Mouse (Mus musculus) left cerebral cortex, adult 9 months (tissue): ENCODE measurements around the gene Exosc5.
A peak's percentile ranks its signal among the peaks of the same experiment; 100 is the strongest.

Experiments used
- DNase-seq, 2 experiments: peaks; one replicate each; pipeline ENCODE4 v3.0.0; 2022; ENCODE audit warnings: low spot score in 2 of 2

Gene Exosc5

DNA sequence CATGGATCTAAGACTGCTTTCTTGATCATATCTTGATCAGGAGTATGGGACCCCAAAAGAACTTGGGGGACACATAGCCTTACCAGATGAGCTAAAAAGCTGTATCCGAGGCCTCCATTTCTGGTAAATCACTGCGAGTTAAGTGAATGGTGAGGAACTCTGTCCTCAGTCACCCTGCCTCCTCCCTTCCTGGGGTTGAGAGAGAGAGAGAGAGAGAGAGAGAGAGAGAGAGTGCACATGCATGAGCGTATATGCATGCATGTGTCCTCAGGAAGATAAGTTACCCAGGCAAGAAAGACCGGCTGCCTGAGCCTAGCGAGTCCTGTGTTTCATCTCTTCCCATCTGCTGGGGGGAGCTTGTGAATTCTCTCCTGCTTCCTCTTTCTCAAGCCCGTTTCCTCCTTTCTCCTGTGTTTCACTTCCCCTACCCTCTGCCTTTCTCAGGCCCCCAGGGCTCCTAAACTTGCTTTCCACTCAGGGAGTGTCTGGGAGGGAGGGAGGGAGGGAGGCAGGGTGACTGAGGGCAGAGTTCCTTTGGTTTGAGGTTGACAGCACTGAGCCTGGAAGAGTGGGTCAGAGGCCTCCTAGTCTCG, 47.7 kb downstream of the Exosc5 start:
- DNase-seq: no peak

- no peak for DNase-seq
Observed at GRCm38 (mm10) chr7:25707581-25708292, 48.8 kb downstream of the Exosc5 start.

- DNase-seq: peak in 1 of 2 experiments; percentile 41
Observed at GRCm38 (mm10) chr7:25709961-25710360, 51.0 kb downstream of the Exosc5 start.

GRCm38 (mm10) chr7:25710519-25711130, 51.7 kb downstream of the Exosc5 start:
- peak in 1 of 2 experiments; percentile 66 for DNase-seq

DNA sequence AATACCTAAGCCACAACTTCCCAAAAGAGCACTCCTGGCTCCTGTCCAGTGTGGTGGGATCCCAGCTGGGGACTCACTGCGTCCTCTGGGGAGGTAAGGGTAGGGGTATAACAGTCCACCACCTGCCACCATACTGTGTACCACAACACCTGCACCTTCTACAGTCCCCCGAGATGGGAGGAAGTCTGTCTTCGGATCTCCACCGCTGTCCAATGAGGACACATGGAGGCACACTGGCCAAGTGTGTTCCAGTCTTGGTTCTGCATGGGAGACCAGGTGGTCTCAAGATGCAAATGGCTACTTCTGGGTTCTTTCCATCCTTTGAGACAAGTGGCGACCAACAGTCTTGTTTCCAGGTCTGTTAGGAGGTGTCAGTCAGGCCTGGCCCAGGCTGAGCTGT, 52.2 kb downstream of the Exosc5 start:
- DNase-seq: no peak

- peak in 1 of 2 experiments; percentile 51 for DNase-seq
Observed at GRCm38 (mm10) chr7:25711731-25712197, 52.8 kb downstream of the Exosc5 start.

DNA sequence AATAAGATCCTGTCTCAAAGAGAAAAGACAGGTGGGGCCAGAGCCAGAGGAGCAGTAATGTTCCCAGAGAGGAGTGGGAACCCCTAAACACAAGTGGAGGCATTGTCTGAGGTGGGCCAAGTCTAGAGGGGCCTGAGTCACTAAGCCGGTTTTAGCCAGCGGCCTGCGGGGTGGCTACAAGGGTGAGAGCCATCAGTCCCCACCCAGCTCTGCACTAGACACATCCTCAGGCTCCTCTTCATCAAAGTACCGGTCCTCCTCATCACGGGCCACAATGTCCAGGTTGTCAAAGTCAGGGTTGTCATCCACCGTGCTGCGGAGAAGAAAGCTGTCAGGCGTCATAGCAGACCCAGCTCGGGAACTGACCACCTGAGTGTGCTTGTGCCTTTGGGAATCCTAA, 53.8 kb downstream of the Exosc5 start:
- no peak for DNase-seq

DNA sequence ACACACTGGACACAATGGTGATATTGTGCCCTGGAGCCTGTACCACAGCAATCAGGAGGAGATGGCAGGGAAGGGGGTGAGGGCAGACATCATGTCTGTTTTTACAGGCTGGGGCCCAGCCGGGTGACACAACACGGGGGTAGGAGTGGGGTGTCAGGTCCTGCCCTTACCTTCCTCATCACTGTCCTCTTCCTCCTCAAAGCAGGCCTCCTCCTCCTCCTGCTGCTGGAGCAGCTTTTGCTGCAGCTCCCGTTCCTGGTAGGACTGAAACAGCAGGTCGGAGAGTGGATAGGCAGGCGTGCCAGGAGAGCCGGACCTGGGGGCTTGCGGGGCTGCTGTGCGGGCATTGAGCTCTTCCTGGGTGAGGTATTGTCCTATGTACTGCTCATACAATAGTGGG, 55.6 kb downstream of the Exosc5 start:
- DNase-seq: no peak

DNA sequence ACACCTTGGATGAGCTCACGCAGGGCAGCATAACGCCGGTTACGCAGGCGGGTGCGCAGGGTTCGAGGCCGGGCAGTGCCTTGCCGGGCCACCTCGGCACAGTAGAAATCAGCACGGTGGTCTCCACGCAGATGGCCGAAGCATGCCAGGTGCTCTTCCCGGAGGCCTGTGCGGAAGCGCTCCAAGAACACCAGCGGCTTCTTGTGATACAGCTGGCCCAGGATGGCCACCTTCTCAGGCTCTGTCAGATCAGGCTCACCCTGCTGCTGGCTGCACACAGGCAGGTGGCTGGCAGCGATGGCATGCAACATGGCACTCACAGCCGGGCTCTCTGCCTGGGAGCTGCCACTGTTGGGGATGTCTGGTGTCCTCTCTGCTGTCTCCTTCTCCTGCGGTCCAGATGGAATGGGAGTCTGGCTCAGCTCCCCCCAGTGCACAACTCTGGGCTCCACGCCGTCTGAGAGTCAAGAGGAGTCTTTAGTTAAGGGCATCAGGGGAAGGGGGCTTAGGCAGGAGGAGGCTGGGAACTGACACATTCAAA, 56.8 kb downstream of the Exosc5 start:
- DNase-seq: no peak

- DNase-seq: no peak
Observed at GRCm38 (mm10) chr7:25717478-25717877, 58.5 kb downstream of the Exosc5 start.

GRCm38 (mm10) chr7:25718788-25719417, 59.9 kb downstream of the Exosc5 start, which contains the start of gene Ccdc97:
Ccdc97 (minus strand) TSS chr7:25719088.
- peak; percentile 90 to 96 for DNase-seq

DNA sequence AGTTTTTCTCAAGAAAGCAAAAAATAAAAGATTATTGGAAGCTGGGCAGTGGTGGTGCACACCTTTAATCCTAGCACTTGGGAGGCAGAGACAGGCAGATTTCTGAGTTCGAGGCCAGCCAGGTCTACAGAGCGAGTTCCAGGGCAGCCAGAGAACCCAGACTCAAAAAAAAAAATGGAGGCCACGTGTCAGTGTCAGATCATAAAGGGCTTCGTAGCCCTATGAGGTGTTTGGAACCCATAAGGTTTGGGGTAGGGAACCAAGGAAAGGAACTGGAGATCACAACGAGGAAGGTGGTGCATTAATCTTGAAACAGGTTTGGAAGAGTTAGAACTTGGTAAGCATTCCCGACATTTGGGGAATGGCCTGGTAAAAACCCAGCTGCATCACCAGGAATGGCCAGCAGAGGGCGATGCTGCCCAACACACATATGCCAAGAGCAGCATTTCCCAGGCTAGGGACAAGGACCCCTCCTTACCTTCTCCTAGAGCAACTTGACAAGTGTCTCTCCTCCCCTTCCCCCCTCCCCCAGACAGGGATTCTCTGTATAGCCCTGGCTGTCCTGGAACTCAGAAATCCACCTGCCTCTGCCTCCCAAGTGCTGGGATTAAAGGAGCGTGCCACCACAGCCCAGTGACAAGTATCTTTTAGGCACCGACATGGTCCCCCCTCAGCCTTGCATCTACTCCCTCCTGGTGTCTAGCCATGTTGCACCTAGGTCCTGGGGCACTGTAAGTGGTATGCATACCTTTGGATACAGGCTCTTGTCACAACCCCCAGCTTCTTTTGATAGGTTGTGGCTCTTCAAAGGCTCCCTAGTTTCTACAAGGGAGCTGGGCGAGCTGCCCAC, 61.0 kb downstream of the Exosc5 start:
- DNase-seq: peak in 1 of 2 experiments; percentile 84

GRCm38 (mm10) chr7:25720760-25721159, 61.8 kb downstream of the Exosc5 start:
- no peak for DNase-seq
